Mouse (Mus musculus) kidney, postnatal 14 days (tissue): ENCODE data around the gene Utf1.

ENCODE experiments used
- DNase-seq: peaks from one replicate; pipeline ENCODE4 v3.0.0; 2022; ENCODE audit warnings: mixed read lengths

The Utf1 gene

DNA sequence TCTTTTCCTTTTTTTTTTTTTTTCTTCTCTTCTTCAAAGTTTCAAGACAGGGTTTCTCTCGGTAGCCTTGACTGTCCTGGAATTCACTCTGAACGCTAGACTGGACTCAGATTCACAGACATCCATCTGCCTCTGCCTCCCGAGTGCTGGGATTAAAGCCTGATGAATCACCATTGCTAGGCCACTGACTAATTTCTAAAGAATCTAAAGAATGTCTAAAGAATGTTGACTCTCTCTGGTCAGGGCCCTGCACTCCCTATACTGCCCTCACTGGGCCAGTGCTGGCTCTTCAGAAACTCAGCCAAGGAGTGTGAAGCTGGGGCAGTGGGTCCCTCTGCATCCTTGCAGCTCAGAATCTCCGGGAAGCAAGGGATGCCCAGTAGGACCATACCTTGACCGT, 31.9 kb downstream of the Utf1 start:
- no peak for DNase-seq

DNA sequence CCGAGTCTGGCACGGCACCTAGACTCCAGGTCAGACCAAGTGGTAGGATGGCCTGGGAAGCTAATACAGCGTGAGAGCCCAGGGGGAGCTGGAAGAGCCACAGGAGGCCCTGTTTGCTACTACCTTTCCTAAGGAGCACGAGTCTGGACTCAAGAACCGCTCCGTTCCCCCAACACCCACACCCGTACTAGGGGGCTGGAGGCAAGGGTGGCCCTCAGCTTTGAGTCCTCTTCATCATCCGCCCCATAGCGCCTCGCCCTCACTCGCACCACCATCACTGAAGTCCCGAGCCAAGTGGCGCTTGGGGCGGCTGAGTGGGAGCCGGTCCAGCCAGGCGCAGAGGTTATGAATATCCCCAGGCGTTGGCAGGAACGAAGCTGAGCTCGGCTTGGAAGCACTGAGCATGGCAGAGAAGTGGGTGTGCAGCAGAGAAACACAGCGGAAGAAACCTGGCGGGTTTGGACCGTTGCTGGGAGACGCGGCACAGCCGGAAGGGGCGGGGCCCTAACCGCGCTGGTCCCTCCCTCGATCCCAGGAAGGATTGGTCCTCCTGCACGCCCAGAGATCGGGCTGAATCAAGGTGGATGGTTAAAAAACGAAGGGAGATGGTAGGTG, 34.8 kb downstream of the Utf1 start, which contains the start of gene 6430531B16Rik:
Gene 6430531B16Rik, minus strand, starts transcription at position 478 of the 615 bp plus-strand sequence.
- peak; percentile 86 for DNase-seq

DNA sequence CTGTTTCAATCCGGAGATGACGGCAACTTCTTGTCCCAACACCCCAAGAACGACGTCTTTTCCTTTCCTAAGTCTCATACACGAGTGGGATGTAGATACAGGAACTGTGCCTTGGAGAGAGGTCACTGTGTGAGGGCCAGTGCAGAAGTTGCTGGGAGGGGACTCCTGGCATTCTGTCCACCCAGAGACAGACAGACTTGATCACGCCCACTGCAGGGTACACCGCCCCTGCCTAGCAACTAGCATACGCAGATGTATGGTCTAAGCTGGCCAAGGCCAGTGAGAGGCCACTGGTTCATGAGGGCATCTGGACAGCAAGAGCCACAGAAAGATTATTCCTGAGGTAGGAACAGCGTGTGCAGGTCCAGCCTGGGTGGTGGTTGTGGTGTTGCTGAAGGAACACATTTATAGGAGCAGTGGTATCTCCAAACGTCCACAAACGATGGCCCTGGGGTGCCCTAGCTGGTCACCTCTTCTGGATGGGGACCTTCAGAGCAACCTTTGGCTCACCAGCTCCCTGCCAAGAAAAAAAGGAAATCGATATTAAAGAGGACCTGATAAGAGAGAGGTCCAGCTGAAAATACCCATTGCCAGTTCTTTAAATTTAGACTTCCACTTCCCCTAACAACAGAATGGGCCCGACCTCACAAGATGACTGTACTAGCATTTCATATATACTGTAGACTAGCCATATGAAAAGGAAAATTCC, 35.6 kb downstream of the Utf1 start:
- peak; percentile 13 for DNase-seq

DNA sequence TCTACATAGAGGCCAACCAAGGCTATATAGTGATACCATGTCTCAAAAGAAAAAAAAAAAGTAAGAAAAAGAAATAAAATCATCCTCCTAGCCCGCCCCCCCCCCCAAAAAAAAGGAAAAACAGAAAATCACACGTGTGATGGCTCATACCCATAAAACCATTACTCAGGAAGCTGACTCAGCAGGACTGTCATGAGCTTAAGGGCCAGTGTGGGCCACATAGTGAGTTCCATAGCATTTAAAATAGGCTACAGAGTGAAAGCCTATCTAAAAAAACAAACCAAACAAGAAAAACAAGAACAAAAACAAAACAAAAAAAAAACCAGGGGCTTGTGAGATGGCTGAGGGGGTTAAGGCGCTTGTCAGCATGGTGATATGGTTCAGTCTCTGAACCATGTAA, 37.2 kb downstream of the Utf1 start:
- no peak for DNase-seq

DNA sequence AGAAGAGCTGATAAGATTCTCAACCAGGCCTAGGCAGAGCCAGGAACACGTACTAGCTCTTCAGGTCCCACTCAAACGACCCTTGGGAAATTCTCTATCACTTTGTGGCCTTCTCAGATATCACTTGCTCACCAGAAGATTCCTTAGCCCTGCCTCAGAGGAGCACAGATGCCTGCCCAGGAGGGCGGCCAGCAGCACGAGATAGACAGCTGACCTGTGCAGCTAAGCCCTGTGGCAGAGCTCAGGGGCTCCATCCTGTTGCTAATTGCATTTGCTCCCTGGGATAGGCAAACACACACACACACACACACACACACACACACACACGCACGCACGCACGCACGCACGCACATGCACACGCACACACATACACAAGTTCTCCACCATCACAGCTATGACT, 38.5 kb downstream of the Utf1 start:
- DNase-seq, result no peak

DNA sequence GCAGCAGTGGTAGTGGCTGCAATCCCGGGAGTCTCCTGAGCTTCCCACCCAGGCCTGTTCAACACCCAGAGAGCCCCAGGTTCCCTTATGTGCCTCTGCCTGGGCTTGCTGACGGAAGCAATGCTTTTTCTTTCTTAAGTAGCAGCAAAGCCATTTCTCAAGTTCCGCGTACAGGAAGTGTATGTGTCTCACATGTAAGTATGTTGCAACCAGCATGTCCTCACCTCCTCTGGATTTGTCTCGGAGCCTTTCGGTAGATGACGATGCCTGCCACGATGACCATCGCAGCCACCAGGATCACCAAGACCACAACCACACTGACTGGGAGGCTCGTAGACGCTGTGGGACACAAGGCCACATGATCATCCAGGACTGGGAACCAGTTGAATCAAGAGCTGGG, 40.9 kb downstream of the Utf1 start:
- DNase-seq, result no peak

DNA sequence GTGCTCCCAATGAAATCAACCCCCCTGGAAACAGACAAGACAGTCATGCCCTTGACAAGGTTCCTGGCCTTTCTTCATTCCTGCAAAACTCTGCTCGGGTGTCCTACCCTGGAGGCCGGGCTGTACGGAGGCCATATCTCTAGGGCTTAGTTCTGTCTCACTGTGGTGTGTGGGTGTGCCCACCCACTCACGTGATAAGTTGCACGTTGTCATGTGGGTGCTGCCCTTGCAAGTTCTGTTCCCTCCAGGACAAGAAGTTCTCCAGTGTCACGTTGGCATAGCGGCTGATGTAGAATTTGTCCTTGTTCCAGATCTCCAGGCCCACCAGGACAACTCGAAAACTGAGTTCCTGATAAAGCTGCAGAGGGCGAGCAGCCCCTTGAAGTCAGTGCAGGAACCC, 44.7 kb downstream of the Utf1 start:
- DNase-seq, result no peak

DNA sequence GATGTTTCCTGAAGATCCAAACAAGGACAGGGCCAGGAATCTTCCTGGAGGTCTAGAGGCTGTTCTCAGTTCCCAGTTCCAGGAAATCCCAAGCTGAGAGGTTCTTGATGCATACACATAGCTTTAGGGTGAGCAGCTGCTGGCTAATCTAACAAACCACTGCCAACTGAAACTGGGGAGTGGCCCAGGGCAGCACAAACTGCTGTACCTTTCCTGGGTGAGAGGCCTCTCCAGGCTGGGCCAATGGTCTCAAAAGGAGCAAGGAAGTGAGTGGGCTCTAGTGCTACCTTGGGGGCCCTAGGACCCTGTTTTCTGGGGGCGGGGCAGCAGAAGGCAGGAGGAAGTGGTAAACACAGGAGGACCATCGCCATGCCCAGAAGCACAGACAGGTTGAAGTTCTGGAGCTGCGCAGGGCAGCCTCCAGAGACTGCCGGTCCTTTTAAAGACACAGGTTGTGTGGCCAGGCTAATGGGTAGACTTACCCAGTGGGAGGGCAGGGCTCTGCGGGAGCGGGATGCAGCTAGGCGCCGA, 47.3 kb downstream of the Utf1 start:
- no peak for DNase-seq

DNA sequence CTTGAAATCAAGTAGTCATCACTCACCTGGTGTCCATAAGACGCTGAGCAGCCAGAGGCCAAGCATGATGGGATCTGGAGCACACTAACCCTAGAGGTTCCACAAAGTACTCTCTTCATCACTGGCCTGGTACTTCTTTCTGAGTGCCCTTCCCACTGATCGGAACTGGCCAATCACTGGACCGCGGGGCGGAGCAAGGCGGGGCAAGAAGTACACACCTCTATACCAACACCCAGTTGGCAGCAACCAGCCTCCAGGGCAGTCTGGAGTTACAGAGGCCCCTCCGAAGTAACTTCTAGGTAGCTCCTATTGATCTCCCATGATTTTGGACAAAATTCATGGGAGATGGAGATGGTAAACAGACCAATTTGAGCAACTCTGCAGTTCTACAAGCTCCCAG, 48.8 kb downstream of the Utf1 start, which contains the start of gene Adam8:
Gene Adam8, minus strand, starts transcription at position 157 of the 400 bp plus-strand sequence.
- peak; percentile 39 for DNase-seq

DNA sequence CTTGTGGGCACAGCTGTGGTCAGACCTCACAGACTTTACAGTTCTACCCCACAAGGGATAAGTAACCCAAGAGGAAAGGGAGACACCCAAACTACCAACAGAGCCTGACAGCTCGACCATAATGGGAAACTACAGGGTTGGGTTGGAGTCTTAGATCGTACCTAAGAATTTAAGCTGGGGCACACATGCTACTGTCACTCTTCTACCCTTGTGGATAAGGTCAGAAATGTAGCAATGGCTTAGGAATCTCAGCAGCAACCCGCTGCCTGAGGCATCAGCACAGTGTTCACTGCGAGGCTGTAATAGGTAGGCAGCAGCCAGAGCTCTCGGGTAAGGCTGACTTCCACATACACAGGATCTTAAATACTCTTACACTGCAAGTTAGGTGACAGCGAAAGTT, 49.9 kb downstream of the Utf1 start:
- DNase-seq, result no peak

DNA sequence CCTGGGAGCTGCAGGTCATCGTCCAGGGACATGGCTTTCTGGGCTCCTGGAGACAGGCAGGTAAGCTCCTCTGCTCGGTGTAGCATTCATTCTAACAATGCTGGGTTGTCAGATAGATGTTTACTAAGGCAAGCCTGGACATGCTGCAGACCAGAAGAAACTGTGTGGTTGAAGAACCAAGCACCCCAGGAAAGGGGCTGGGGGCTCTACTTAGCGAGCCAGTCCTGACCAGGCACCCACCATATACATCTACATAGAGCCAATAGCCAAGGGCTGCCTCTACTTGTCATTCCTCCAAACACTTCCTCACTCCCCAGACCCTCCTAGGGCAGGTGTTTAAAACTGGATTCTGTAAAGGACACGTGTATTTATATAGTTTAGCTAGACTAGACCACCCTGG, 50.6 kb downstream of the Utf1 start:
- no peak for DNase-seq

DNA sequence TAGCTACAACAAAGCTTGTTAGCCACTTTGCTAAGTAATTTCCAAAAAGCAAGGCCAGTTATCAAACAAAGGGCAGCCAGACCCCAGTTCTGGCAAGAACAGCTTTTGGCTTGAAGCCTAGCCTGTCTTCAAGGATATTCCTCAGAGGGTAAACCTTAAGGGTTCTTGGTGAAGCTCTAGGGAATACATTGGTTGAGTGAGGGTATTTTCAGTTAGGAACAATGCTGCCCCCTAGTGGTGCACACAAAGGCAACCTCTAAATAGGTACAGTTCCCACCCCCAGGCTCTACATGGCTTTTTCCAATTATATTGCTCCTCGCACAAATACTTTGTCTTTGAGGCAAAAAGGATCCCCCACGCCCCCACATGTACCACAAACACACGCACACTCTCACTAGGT, 51.1 kb downstream of the Utf1 start:
- peak; percentile 66 for DNase-seq
